Mouse (Mus musculus): ENCODE measurements around the gene Prr22. TPM values are rescaled to one million over a fixed set of nuclear protein-coding genes. Genes with fewer than 3 reads are reported as not detected.
A peak's percentile ranks its signal among the peaks of the same experiment; 100 is the strongest.

Gene Prr22
- polyA plus RNA-seq, 1 experiment: 1.9 TPM

GRCm38 (mm10) chr17:56766631-56767405 is 3.2 kb upstream of the Prr22 start:
- no peak for DNase-seq
- H3K27ac ChIP-seq (ENCODE audit: insufficient read depth, low read depth, low read length): no peak overlapping the region
- H3K36me3 ChIP-seq (ENCODE audit: control insufficient read depth, insufficient read depth, low read length): no peaks in the 10 kb centered on the region
- TF ChIP-seq CTCF (conservative IDR thresholded peaks at IDR 0.05; ENCODE audit: insufficient read depth, insufficient read length, low read depth, low read length) (no peak), POLR2A (IDR thresholded peaks at IDR 0.05; ENCODE audit: low read depth, low read length) (no peak)
- no peak overlapping the region for H3K4me3 ChIP-seq (ENCODE audit: insufficient read depth, low read depth, low read length)
- H3K4me1 ChIP-seq (ENCODE audit: control insufficient read depth, insufficient read depth, low read length): peaks cover 16% of the 10 kb centered on the region; the same call in 1 of the 2 replicates
- WGBS: 95% methylated on average over 27 of the region's 27 CpGs
- H3K27me3 ChIP-seq (replicated peaks; ENCODE audit: control insufficient read depth, insufficient read depth, low read length): no peaks in the 10 kb centered on the region

DNA sequence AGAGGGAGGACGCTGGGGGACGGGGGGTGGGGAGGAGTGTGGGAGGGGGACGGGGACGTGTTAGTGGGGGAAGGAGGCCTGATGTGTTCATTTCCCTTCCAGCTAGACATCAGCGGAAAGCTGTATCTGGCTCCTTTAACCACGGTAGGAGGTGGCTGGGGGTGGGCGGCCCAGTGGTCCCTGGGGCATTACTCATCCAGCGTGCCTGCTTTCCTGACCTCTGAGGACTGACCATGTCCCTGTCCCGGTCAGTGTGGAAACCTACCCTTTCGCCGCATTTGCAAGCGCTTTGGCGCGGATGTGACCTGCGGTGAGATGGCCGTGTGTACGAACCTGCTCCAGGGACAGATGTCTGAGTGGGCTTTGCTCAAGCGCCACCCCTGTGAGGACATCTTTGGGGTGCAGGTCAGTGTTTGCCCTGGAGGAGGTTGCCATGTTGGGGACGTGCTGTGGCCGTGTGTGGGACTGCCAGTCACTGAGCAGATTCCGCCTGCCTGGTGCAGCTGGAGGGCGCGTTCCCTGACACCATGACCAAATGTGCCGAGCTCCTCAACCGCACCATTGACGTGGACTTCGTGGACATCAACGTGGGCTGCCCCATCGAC is 2.4 kb upstream of the Prr22 start:
- H3K4me3 ChIP-seq (ENCODE audit: insufficient read depth, low read depth, low read length): no peak overlapping the region
- peaks cover 13% of the 10 kb centered on the region; the same call in 1 of the 2 replicates for H3K4me1 ChIP-seq (ENCODE audit: control insufficient read depth, insufficient read depth, low read length)
- no peaks in the 10 kb centered on the region for H3K36me3 ChIP-seq (ENCODE audit: control insufficient read depth, insufficient read depth, low read length)
- TF ChIP-seq CTCF (conservative IDR thresholded peaks at IDR 0.05; ENCODE audit: insufficient read depth, insufficient read length, low read depth, low read length) (no peak), POLR2A (IDR thresholded peaks at IDR 0.05; ENCODE audit: low read depth, low read length) (no peak)
- 95% methylated on average over 29 of the region's 29 CpGs for WGBS
- no peak for DNase-seq
- H3K27me3 ChIP-seq (replicated peaks; ENCODE audit: control insufficient read depth, insufficient read depth, low read length): no peaks in the 10 kb centered on the region
- no peak overlapping the region for H3K27ac ChIP-seq (ENCODE audit: insufficient read depth, low read depth, low read length)

GRCm38 (mm10) chr17:56768941-56769340 is 1.1 kb upstream of the Prr22 start:
- TF ChIP-seq CTCF (conservative IDR thresholded peaks at IDR 0.05; ENCODE audit: insufficient read depth, insufficient read length, low read depth, low read length) (no peak), POLR2A (IDR thresholded peaks at IDR 0.05; ENCODE audit: low read depth, low read length) (no peak)

DNA sequence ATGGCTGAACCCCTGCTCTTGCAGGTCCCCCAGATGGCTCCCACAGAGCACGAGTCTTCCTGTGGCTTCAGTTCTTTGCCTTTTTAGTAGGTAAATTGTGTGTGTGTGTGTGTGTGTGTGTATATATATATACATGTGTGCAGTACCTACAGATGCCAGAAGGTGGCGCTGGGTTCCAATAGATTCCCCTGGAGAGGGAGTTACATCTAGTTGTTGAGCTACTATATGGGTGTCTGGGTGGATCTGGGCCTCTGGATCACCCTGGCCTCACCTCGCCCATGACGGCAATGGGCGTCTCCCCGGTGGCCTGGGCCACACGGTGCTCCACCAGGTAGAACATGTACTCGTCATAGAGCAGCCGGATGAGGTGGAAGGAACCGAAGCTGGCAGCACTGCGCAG is 7.5 kb downstream of the Prr22 start:
- Histone ChIP-seq H3K4me1 (ENCODE audit: control insufficient read depth, insufficient read depth, low read length) (no peaks in the 10 kb centered on the region), H3K36me3 (ENCODE audit: control insufficient read depth, insufficient read depth, low read length) (no peaks in the 10 kb centered on the region), H3K27me3 (replicated peaks; ENCODE audit: control insufficient read depth, insufficient read depth, low read length) (no peaks in the 10 kb centered on the region), H3K4me3 (ENCODE audit: insufficient read depth, low read depth, low read length) (no peak overlapping the region), H3K27ac (ENCODE audit: insufficient read depth, low read depth, low read length) (no peak overlapping the region)
- WGBS: 93% methylated on average over 11 of the region's 11 CpGs
- TF ChIP-seq CTCF (conservative IDR thresholded peaks at IDR 0.05; ENCODE audit: insufficient read depth, insufficient read length, low read depth, low read length) (no peak), POLR2A (IDR thresholded peaks at IDR 0.05; ENCODE audit: low read depth, low read length) (no peak)
- no peak for DNase-seq

More at GRCm38 (mm10) chr17:56768941-56769340, 1.1 kb upstream of the Prr22 start:
- H3K4me3 ChIP-seq (ENCODE audit: insufficient read depth, low read depth, low read length): no peak overlapping the region
- 94% methylated on average over 11 of the region's 11 CpGs for WGBS
- H3K4me1 ChIP-seq (ENCODE audit: control insufficient read depth, insufficient read depth, low read length): peaks cover 4% of the 10 kb centered on the region; the same call in 1 of the 2 replicates
- H3K36me3 ChIP-seq (ENCODE audit: control insufficient read depth, insufficient read depth, low read length): no peaks in the 10 kb centered on the region
- DNase-seq: no peak
- no peaks in the 10 kb centered on the region for H3K27me3 ChIP-seq (replicated peaks; ENCODE audit: control insufficient read depth, insufficient read depth, low read length)
- no peak overlapping the region for H3K27ac ChIP-seq (ENCODE audit: insufficient read depth, low read depth, low read length)

GRCm38 (mm10) chr17:56778779-56779362 is 8.8 kb downstream of the Prr22 start:
- DNase-seq: no peak
- H3K27ac ChIP-seq (ENCODE audit: insufficient read depth, low read depth, low read length): no peak overlapping the region
- H3K4me1 ChIP-seq (ENCODE audit: control insufficient read depth, insufficient read depth, low read length): no peaks in the 10 kb centered on the region
- H3K4me3 ChIP-seq (ENCODE audit: insufficient read depth, low read depth, low read length): no peak overlapping the region
- no peaks in the 10 kb centered on the region for H3K36me3 ChIP-seq (ENCODE audit: control insufficient read depth, insufficient read depth, low read length)
- H3K27me3 ChIP-seq (replicated peaks; ENCODE audit: control insufficient read depth, insufficient read depth, low read length): no peaks in the 10 kb centered on the region
- no peak for TF ChIP-seq CTCF (conservative IDR thresholded peaks at IDR 0.05; ENCODE audit: insufficient read depth, insufficient read length, low read depth, low read length)
- TF ChIP-seq POLR2A (IDR thresholded peaks at IDR 0.05; ENCODE audit: low read depth, low read length): no peak
- 72% methylated on average over 3 of the region's 3 CpGs for WGBS

- WGBS: 45% methylated on average over 13 of the region's 13 CpGs
- no peaks in the 10 kb centered on the region for H3K36me3 ChIP-seq (ENCODE audit: control insufficient read depth, insufficient read depth, low read length)
- H3K27ac ChIP-seq (ENCODE audit: insufficient read depth, low read depth, low read length): no peak overlapping the region
- TF ChIP-seq CTCF (conservative IDR thresholded peaks at IDR 0.05; ENCODE audit: insufficient read depth, insufficient read length, low read depth, low read length): no peak
- TF ChIP-seq POLR2A (IDR thresholded peaks at IDR 0.05; ENCODE audit: low read depth, low read length): no peak
- no peaks in the 10 kb centered on the region for H3K27me3 ChIP-seq (replicated peaks; ENCODE audit: control insufficient read depth, insufficient read depth, low read length)
- no peaks in the 10 kb centered on the region for H3K4me1 ChIP-seq (ENCODE audit: control insufficient read depth, insufficient read depth, low read length)
- no peak overlapping the region for H3K4me3 ChIP-seq (ENCODE audit: insufficient read depth, low read depth, low read length)
- DNase-seq: peak; percentile 87
Measured at GRCm38 (mm10) chr17:56780291-56780978, 10.4 kb downstream of the Prr22 start.

Measured in kidney, adult 2 months (tissue).